Mouse (Mus musculus) lung, postnatal 0 days (tissue): ENCODE measurements at regions not wholly inside any gene's neighbourhood (a gene's known extent, or its start where the extent isn't known, plus 50 kb on each side); places are given as distances from the start of the nearest gene placed in this dataset.
A peak's percentile ranks its signal among the peaks of the same experiment; 100 is the strongest.

Experiments used
- CTCF ChIP-seq: IDR thresholded peaks from 2 replicates; pipeline ENCODE4 v1.5.1; 2016; ENCODE audit warnings: antibody characterized with exemption, mild to moderate bottlenecking
- EP300 ChIP-seq: IDR thresholded peaks from 2 replicates; pipeline ENCODE4 v1.6.1; 2016; ENCODE audit warnings: antibody characterized with exemption, mild to moderate bottlenecking, control low read depth

- TF ChIP-seq CTCF (peak; percentile 53), EP300 (peak; percentile 71)
Measured at GRCm38 (mm10) chr14:67135221-67136140, 1126.5 kb upstream of the Gulo start.
